In genomic region chr11:30209495-30209894, GRCm38 (mm10) we compare ENCODE assay signal across 8 mouse cellular contexts. TPM values are rescaled to one million over a fixed set of nuclear protein-coding genes. Genes with fewer than 3 reads are reported as not detected.
A peak's percentile ranks its signal among the peaks of the same experiment; 100 is the strongest.
DNase-seq lines count a peak whose midpoint lies in the region.

No protein-coding gene starts in this region.

- peak; percentile 53 for DNase-seq in gastrocnemius, adult 18-20 months (ENCODE audit: low spot score)
- no peak for DNase-seq in gastrocnemius, adult 8-10 months (ENCODE audit: low spot score in 2 of 2)
- DNase-seq in 3T3-L1 (ENCODE audit: low read depth, low spot score): peak; percentile 93
- DNase-seq in gastrocnemius, postnatal 25 days: peak; percentile 18
- DNase-seq in kidney, postnatal 36 days: peak; percentile 74 to 94
- no peak for DNase-seq in frontal cortex, postnatal 10 days (ENCODE audit: low spot score in 2 of 2)
- DNase-seq in thymus, postnatal 25 days: no peak
- no peak for DNase-seq in left cerebral cortex, adult 8-10 months (ENCODE audit: low spot score in 2 of 2)

RNA-seq across cellular contexts. Expression of gene Sptbn1, which starts 58.5 kb away (rescaled TPM):
- total RNA-seq in gastrocnemius, adult 18-20 months (2021): 100 to 1,000 TPM in 1 of 2 experiments, 10 to 100 TPM in 1; 78.4 to 118 TPM
- total RNA-seq in gastrocnemius, adult 8-10 months (2022): 100 to 1,000 TPM in 2 of 4 experiments, 10 to 100 TPM in 2; 83.7 to 109 (median 98.4) TPM
- 100 to 1,000 TPM; 126 to 130 TPM for total RNA-seq in gastrocnemius, postnatal 25 days (2021)
- total RNA-seq in left cerebral cortex, adult 8-10 months (2022): 100 to 1,000 TPM; 544 to 579 (median 556) TPM

Comparison
In these comparisons a context has a peak if more than half of its experiments do, and no peak if none do; other contexts are left out.
1. DNase-seq: peak in gastrocnemius, adult 18-20 months (single experiment), 3T3-L1 (single experiment), gastrocnemius, postnatal 25 days (single experiment) and kidney, postnatal 36 days (2 of 2); none in gastrocnemius, adult 8-10 months (0 of 2), frontal cortex, postnatal 10 days (0 of 2), thymus, postnatal 25 days (single experiment) and left cerebral cortex, adult 8-10 months (0 of 2).
2. RNA of gene Sptbn1, which starts 58.5 kb away (total RNA-seq): 544 to 579 TPM in left cerebral cortex, adult 8-10 months; 126 to 130 TPM in gastrocnemius, postnatal 25 days, 78.4 to 118 TPM in gastrocnemius, adult 18-20 months and 83.7 to 109 TPM in gastrocnemius, adult 8-10 months; every median in the first group is over 4 times any median in the second.